Mouse (Mus musculus): ENCODE results near the gene Arhgap22. TPM values are rescaled to one million over a fixed set of nuclear protein-coding genes. Genes with fewer than 3 reads are reported as not detected.

Gene Arhgap22
- polyA plus RNA-seq (2014; fragmentation: Illumina TruSeq; extraction: RNeasy Lipid Tissue Mini Kit (QIAGEN cat#74804); ENCODE audit: low read depth, low replicate concordance), result 0.47 TPM

DNA sequence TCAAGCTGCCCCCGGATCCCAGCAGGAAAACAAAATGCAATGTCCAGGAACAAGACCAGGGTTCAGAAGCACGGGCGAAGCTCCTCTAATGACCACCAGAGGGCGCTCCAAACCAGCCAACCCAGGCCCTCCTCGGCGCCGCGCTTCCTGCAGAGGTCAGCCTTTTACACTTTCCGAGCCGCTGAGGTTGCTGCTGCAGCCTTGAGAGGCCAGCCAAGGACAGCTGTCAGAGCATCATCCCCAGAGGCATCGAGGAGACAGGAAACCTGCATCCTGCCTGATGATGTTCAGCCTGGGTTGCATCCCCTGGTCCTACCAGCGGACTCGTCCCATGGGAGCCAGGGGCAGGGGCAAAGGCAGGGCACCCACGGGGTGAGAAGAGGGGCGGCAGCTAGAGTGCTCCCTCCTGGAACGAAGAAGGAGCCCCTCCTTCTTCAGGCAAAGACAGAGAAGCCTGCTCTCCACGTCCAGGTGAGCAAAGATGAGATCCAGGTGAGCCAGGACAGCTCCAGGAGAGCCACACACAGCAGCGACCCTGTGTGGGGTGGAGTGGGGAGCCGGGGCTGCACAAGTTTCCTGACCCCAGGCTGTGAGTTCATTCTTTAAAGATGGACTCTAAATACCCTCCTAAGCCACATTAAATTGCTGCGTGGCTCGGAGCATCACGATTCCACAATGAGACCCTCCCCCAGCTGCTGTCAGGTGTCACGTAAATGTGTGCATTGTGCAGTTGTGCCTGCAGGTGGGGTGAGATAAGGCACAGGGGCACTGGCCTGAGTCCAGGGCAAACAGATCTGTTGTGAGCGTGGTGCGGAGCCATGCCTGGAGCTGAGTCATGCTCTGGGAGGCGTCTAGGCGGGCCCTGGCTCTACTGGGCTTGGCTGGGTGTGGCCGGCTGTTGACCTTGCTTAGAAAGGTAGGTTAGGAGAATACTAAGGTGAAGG lies at the start of gene Arhgap22:
TSS of gene Arhgap22 (plus strand) at position 204 of the 944 bp plus-strand sequence.

GRCm38 (mm10) chr14:33185068-33185800 lies 28.6 kb upstream of the Arhgap22 start, which contains the start of gene Wdfy4:
Gene Wdfy4 (minus strand): TSS chr14:33185508.

Other genes starting within 250 kb of the Arhgap22 start
- gene Lrrc18, start 222.6 kb upstream of the Arhgap22 start, polyA plus RNA-seq (2014; fragmentation: Illumina TruSeq; extraction: RNeasy Lipid Tissue Mini Kit (QIAGEN cat#74804); ENCODE audit: low read depth, low replicate concordance), result 1.7 TPM
- 0.17 TPM for gene Wdfy4, start 28.5 kb upstream of the Arhgap22 start, polyA plus RNA-seq (2014; fragmentation: Illumina TruSeq; extraction: RNeasy Lipid Tissue Mini Kit (QIAGEN cat#74804); ENCODE audit: low read depth, low replicate concordance)
- 66.4 TPM for gene Mapk8, start 233.1 kb downstream of the Arhgap22 start, polyA plus RNA-seq (2014; fragmentation: Illumina TruSeq; extraction: RNeasy Lipid Tissue Mini Kit (QIAGEN cat#74804); ENCODE audit: low read depth, low replicate concordance)